Mouse (Mus musculus) thymus, postnatal 4 days (tissue): ENCODE results near the gene Glipr1.
"Not testable (repeated sequence)": the region's sequence is repeated elsewhere in the genome, so short reads cannot be mapped to it uniquely, and the experiment has no call there.

ENCODE experiments used
- DNase-seq: peaks from one replicate; pipeline ENCODE4 v3.0.0; 2021

Glipr1 gene

DNA sequence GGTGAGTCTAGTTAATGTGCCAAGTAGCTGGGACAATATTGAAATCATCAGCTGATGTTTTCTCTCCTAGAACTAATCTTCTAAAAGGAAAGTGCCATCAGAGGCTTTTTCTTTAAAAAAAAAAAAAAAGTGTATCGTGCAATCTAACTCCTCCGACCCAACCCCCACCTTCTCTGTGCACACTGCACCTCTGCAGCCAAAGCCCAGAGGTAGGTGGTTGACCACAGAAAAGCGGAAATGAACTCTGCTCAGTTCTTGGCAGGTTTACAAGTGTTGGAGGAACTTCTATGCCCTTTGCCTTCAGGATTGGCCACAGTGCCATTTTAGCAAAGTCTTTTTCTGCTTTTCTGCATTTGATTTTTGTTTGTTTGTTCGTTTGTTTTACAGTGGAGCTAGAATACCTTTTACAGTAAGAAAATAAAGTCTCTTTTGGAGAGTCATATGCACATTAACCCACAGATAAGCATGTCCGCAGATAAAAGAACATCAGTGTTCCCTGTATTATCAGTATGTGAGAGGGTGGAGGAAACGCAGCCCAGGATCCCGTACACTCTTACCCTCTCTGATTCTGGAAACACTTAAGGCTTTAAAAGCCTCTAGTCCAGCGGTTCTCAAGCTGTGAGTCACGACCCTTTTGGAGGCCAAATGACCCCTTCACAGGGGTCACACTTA, at the start of gene Glipr1:
Glipr1 (minus strand) TSS at position 88 of the 672 bp plus-strand sequence.
- DNase-seq = peak; percentile 45

DNA sequence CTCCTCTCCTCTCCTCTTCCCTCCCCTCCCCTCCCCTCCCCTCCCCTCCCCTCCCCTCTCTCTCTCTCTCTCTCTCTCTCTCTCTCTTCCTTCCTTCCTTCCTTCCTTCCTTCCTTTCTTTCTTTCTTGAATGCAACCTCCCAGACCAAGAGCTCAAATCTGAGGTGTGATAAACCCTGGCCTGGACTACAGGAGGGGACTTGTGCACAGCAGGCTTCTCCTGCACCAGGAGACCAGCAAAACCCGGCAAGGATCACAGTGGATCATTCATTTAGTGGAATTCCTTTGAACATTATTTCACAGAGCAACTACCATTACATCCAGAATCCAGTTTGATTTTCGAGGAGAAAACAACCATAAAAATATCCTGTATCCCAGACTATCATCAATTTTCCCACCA, 49.5 kb upstream of the Glipr1 start:
- DNase-seq = peak; percentile 22

DNA sequence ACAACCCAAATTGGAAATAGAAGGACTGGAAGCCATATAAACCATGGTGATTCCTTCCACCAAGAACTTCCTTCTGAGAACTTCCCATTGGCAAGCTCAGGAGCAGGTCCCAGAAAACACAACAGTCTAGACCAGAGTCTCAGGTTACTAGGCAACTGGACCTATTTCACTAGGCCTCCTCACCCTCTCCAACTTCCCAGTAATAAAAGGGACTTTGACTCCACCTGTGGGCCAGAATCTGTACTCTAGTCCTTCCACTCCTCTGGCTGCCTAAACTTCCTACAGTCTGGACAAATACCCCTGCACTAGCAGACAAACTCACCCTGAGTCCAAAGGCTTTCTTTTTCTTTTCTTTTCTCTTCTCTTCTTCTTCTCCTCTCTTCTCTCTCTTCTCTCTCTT, 48.8 kb upstream of the Glipr1 start:
- DNase-seq = no peak

DNA sequence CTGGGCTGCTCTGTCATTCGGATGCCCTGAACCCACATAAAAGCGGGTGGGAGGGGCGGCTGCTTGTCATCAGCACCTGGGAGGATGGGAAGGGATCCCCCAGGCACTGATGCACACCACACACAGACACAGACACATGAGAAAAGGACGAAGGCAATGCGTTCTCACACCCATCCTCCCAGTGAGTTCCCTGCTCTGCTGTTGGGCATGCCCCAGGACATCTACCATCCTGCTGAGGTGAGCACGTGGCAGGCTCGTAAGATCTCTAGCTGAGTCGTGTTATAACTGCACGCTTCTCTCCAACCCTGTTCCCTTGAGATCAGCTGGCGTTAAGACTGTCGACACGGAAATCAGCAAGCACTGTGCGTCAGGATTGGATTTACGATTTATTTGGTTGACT, 41.9 kb upstream of the Glipr1 start:
- peak; percentile 18 for DNase-seq

DNA sequence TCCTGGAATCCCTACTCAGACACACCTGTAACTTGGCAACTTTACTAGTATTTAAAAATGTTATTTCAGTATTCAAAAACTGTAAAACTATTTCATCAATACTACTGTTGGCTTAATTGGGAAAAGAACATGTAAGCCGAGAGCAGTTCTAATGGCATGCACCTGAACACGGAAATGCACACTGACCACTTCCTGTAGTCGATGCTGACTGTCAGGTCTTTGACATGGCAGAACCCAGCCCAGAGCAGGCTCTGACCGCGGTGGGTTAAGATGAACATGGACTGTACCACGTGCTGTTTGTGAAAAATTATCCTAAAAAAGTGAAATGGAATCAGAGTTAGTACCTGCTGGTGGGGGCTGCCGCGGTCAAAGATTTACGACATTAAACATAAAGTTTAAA, 41.1 kb upstream of the Glipr1 start:
- not testable (repeated sequence) for DNase-seq

DNA sequence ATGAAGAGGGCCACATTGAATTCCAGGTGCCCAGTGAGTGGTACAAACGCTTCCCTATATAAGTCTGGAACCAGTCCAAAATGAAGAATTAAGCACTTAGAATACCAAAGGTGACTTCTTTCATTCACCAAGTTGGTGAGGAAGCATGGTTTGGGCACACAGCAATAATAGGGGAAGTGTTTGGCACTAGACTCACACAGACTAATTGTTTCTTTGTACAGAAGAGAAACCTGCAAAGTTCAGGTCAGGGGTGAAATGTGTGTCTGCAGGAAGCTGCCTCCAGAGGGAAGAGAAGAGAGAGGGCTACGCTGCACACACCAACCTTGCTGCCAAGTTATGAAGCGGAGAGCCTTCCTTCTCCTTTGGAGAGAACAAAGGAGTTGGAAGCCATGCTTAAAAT, 26.3 kb upstream of the Glipr1 start:
- not testable (repeated sequence) for DNase-seq

DNA sequence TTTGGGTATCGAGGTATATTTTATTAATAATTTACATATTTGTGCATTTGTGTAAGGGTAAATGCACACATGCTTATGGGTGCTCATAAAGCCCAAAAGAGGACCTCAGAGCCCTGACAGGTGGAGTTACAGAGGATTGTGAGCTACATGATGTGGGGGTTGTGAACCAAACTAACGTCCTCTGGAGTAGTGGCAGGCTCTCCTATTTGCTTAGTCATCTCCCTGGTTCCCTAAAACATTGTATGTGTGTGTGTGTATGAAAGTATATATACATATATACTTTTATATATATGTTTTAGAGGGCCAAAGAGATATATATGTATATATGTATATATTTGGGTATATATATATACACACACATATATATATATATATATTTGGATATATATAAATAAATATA, 21.2 kb upstream of the Glipr1 start:
- no peak for DNase-seq

DNA sequence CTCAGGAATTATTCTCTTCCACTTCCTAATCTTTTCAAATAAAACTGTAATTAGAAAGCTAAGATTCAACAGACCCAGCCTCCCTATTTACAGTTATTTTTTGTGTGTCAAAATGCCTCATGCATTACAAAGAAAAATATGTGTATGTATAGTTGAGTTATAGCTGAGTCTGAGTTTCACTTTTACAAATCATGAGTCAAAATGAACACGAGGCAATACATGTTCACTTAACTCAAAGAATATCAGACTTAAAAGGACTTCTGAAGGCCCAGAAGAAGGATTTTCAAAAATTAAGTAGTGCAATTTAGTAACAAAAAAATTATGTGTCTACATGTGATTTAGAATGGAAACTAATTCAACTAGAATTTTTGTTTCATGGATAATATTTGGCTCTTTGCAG, 7.1 kb upstream of the Glipr1 start:
- not testable (repeated sequence) for DNase-seq

DNA sequence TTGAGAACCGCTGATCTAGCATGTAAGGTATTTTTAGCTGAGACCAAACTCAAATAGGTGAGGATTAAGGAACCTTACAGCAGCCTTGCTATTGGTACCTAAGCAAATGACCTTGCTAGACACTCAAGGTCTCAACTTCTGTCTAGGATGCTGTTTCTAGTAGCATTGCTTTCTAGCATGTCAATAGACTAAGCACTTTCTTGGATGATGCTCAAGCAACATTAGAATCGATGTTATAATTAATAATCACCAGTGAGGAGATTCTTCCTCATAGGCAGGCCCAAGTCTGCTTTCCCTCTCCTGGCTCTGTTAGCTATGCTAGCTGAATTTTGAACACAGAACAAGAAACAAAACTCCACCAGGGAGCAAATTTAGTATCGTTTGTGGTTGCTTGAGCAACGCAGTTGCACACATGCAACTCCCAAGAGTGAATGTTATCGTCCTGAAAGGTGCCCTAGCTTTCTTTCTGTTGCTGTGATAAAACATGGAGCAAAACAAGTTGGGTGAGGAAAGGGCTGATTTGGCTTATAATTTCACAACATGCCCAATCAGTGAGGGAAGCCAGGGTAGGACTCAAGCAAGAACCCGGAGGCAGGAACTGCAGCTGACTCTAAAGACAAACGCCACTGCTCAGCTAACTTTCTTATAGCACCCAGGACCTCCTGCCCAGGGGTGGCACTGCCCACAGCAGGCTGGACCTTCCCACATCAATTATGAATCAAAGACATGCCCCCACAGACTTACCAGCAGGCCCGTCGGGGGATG, 493 bp downstream of the Glipr1 start:
- DNase-seq = no peak

DNA sequence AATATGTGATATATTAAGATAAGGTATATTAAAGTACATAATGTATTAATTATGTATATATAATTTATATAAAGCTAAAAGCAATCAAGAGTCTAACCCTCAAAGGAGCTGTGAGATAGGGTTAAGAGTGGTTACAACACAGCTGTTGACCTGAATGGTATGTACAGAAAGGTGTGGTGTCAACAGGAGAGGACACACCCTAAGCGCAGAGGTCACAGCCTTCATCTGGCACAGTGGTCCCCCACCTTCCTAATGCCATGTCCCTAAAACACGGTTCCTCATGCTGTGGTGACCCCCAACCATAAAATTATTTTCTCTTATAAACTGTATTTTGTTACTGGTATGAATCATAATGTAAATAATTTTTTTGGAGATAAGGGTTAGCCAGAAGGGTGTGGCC, 1.1 kb downstream of the Glipr1 start:
- DNase-seq = no peak

DNA sequence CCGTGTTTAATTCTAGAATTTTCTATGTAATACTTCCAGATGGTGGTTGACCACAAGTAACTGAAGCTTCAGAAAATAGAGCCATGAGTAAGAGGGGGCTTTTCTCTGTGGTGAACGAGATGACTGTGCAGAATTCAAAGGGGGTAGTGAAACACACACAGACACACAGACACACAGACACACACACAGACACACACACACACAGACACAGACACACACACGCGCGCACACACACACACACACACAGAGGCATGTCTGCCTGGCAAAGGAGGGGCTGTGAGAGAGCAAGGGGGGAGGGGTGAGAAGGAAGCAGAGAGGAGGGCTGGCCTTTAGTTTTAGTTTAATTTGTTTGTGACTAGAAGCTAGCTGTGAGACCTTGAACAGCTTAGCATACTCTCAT, 1.9 kb downstream of the Glipr1 start:
- DNase-seq = no peak

DNA sequence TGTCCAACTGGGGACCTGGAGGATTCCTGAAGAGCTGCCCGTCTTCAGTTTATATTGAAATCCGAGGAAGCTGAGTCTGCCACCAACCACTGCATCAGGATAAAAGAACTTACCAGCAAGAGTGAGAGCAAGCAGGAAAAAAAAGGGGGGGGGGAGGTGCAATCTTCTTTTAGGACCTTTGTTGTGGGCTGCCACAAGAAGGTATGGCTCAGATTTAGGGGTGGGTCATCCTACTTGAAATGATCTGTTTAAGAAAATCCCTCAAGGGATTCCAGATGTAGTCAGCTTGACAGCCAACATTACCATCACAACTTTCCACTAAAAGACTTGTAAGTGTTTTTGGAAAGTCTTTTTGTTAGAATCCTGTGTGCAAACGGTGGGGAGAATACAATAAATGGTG, 2.7 kb downstream of the Glipr1 start:
- DNase-seq = no peak

DNA sequence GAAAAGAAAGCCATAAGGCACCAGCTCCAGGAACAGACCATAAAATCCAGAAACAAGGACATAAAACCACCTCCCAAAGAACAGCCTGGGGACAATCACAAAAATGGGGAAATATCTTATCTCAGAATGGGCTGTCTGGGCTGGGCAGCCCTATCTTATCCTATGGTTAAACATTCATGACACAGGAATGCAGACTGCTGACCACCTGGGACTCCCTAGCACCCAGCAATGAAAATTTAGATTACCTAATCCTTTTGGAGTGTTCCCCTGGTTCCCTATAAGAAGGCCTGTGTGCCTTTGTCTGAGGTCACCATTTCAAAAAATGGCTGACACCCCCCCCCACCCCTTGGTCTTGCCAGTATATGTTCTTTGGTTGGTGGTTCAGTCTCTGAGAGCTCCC, 4.8 kb downstream of the Glipr1 start:
- DNase-seq = no peak

DNA sequence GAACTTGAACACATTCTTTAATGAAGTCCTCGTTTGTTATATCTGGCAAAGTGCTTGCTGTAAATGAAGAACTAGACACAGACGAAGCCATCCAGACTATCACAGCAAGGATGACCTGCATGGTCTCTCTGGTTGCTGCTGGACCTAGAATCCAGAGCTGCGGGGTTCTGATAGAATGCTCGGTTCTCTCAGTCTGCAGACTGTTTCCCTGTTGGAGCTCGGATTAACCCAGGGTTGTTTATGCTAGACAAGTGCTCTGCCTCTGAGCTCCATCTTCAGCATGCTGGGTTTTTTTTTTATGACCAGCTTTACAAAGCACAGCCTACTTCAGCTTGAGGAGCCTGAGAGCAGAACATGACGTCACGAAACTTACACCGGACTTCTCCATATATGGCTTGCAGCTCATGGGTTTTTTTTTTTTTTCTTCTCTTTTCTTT, 5.5 kb downstream of the Glipr1 start:
- DNase-seq = peak; percentile 15

DNA sequence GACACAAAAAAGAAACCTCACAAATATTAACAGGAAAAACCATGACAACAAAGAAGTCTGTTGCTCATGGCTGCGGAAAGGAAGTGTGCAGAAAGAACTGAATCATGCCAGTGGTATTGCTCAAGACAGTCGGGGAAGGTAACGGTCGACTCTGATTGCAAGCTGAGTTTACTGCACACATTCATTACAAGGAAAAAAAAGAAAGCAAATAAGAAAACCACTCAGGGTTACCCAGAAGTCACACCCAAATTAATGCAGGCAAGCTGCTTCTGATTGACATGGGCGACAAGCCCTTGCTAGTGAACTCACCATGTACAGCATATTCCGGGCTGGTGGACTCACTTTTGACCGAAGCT, 5.9 kb downstream of the Glipr1 start:
- peak; percentile 20 for DNase-seq

DNA sequence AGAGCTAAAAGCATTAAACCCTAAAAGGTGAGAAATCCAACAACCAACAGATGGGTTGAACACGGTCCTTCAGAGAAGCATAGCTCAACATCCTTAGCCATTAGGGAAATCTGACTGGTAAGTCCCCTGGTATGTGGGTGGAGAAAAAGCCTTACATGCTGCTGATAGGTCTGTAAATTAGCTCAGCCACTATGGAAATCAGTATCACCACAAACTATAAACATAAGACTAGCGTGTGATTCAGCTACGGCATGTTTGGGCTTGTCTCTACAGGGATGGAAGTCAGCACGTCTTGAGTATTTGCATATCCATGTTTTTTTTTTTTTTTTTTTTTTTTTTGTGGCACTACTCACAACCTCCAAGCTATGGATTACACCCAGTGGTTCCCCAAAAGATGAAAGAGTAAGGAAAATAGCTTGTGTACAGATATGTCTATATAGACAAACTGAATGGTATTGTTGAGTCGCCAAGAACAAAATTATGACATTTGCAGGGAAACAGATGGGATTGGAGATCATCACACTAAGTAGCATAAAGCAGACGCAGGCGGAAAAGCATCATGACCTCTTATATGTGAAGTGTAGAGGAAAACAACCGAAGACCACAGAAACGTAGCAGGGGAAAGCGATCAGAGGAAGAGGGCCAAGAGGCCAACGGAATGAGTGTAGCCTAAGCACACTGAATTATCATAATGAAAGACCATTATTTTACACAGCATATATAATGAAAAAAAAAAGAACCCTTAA, 6.5 kb downstream of the Glipr1 start:
- no peak for DNase-seq

DNA sequence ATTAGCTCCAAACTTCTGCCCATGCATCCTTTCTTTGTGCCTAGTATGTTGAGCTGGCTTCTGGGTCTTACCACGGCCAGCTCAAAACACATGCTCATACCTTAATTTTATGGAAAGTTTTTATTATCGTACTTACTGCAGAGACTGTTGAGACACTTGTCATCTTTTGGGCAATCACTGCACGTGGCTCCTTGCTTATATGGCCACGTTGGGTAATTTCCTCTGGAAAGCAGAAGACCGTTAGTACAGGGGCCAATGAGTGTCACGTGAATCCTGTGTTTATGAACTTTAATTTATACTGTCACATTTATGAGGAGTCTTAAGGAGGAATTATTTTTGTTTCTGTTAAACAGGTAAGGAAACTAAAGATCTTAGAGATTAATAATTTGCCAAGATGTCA, 16.0 kb downstream of the Glipr1 start:
- no peak for DNase-seq

DNA sequence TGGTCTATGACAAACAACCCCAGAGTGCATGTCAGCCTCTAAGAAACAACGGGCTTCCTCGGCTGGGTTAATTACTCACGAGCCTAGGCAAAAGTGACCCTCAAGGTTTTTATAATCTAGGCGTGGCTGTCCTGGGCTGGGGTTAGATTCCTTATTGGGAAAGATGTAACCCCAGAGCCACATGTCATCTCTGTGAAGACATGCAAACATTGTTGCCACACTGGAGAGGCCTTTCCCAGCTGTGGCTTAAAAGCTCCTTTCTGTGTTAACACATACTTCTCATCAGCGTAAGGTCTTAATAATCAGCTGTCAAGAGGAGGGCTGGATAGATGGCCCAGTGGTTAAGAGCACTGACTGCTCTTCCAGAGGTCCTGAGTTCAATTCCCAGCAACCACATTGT, 19.4 kb downstream of the Glipr1 start:
- DNase-seq = no peak

DNA sequence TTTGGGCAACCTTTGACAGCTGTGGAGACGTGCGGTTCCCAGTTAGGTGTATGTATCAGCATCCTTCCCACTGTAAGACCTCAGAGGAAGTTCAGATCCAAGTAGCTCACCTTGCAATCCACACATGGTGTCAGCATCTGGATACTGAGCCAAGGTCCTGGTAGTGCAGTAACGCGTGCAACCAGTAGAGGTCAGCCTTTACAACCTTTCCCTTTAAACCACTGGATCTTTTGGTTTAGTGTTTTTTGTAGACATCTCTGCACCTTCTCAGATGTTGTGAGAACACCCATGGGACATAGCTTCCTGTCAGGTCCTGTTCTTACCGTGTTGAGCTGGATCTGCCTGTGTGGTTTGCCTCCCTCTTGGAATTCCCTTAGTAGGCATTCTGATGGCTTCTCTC, 24.8 kb downstream of the Glipr1 start:
- DNase-seq = peak; percentile 70

DNA sequence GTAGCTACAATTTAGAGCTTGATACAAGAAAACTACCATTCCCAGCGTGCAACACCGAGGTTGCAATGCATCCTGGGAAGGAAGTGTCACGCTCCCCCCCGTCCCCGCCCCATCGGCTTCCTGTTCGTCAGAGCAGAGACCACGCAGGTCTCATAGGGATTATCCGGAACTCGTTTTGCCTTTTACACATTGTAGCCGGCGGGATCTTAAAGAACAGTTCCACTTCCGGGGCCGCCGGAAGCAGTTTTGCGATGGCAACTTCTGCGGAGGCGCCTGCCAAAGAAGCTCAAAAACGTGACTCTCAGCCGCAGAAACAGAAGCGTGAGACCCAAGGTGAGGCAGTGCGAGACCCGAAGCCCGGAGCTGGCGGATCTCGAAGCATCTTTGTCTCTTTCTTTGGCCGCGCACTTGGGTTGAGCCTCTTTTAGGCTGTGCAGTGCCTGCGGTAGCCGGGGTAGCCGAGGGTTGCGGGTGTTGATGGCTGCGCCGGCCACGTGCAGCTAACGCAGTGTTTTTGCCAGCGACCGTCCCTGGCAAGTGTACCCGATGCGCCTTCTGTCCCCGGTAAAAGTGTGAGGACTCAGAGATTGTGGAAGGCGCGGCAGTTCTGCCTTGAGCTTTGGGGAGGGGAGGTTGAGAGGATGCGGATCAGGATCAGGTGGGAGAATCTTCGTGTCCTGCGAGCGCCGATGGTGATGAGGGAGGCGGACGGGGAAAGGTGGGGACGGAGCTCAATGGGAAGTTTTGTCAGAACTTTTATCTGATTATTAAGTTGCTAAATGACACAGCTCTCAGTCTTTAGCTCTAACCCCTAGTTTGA, 29.7 kb downstream of the Glipr1 start, which contains the start of gene Krr1:
Krr1 (plus strand) TSS at position 123 of the 820 bp plus-strand sequence.
- peak; percentile 84 for DNase-seq

DNA sequence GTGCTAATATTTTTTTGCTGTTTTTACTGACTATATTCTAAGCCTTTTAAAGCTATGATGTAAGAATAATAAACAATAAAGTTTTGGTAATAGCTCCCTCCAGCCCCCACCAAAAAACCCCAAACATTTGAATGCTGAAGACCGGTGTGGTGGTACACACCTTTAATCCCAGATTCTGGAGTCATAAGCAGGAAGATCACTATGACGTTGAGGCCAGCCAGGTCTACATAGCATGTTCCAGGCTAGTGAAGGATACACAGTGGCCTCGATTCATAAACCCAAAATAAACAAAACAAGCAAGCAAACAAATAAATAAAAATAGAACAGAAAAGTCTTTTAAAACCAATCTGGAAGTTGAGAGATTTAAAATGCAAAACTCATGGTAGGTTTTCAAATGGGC, 30.5 kb downstream of the Glipr1 start:
- DNase-seq = no peak

DNA sequence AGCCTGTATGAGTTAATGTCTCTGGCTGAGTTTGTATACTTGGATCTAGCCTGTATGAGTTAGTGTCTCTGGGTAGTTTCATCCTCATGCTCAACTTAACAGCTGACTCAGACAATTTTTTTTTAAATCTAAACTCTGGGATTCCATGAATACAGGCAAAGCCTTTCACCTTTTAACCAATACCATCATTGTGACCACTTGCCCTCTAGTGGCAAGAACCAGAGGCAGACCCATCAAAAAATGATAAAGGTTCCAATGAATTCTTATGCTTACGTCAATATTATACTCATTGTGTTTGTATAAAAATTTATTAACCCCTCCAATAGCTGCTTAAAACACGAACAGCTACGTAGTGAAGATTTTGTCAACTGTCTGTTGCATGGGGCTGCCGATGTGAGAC, 36.0 kb downstream of the Glipr1 start:
- DNase-seq = no peak

DNA sequence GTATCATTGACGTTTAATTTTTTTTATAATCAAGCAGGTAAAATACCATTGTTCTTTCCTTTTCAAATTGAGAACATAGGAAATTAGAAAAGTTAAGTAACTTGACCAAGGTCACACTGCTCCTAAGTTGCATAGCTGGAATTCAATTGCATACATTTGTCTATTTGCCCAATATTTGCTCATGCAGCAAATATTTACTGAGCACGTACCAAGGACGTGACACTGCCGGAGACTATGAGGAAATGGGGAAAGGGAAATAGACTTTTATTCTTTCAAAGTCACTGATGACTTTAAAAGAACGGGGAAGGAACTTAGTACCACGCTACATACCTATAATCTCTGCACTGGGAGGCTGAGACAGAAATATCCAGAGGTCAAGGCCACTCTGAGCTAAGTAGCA, 42.0 kb downstream of the Glipr1 start:
- no peak for DNase-seq
